Mouse (Mus musculus) neural tube, embryonic 13.5 days (tissue): ENCODE results near the gene Ginm1. TPM values are rescaled to one million over a fixed set of nuclear protein-coding genes. Genes with fewer than 3 reads are reported as not detected.

Experiments used
- ATAC-seq: fragments of 200-750 bp; cut with Nextera tagmentation; 2 replicates; pipeline ENCODE4 v1.8.0; 2017; ENCODE audit warnings: low read depth, mild to moderate bottlenecking, moderate TSS enrichment, moderate library complexity
- H3K27ac ChIP-seq: fragments of 300-500 bp; sonication (generic); replicated peaks from 2 replicates; pipeline ENCODE4 v1.5.1; 2015; ENCODE audit warnings: moderate library complexity, mild to moderate bottlenecking, inconsistent platforms
- H3K27me3 ChIP-seq: fragments of 300-500 bp; sonication (generic); 2 replicates; pipeline ENCODE4 v1.6.1; 2015; ENCODE audit warnings: mild to moderate bottlenecking, inconsistent platforms
- H3K36me3 ChIP-seq: fragments of 300-500 bp; sonication (generic); 2 replicates; pipeline ENCODE4 v1.6.1; 2015; ENCODE audit warnings: mild to moderate bottlenecking, inconsistent platforms
- H3K4me1 ChIP-seq: fragments of 300-500 bp; sonication (generic); replicated peaks from 2 replicates; pipeline ENCODE4 v1.6.1; 2015; ENCODE audit warnings: inconsistent platforms
- H3K4me2 ChIP-seq: fragments of 300-500 bp; sonication (generic); 2 replicates; pipeline ENCODE4 v1.6.1; 2015; ENCODE audit warnings: inconsistent platforms, mild to moderate bottlenecking, moderate library complexity
- H3K4me3 ChIP-seq: fragments of 300-500 bp; sonication (generic); 2 replicates; pipeline ENCODE4 v1.5.1; 2015; ENCODE audit warnings: mild to moderate bottlenecking, inconsistent platforms
- H3K9ac ChIP-seq: fragments of 300-500 bp; sonication (generic); 2 replicates; pipeline ENCODE4 v1.6.1; 2015; ENCODE audit warnings: moderate library complexity, mild to moderate bottlenecking, inconsistent platforms
- H3K9me3 ChIP-seq: fragments of 300-500 bp; sonication (generic); 2 replicates; pipeline ENCODE4 v1.6.1; 2016; ENCODE audit warnings: inconsistent platforms
- WGBS: fragments of 180-500 bp; shearing (Covaris S2); methylation state at CpG from one replicate; pipeline ENCODE4 v1.1.7; 2015; 5-methylcytosine and 5-hydroxymethylcytosine counted together
- polyA plus RNA-seq: library from polyadenylated mRNA; unstranded; fragments of >200 nt; fragmentation: Nextera tagmentation; extraction: Ambion mirVana; gene quantifications from 2 replicates; pipeline ENCODE4 v1.2.1, GENCODE M21; 2015

Gene Ginm1
- polyA plus RNA-seq, 1 experiment from 2014 or later = 54.8 TPM

DNA sequence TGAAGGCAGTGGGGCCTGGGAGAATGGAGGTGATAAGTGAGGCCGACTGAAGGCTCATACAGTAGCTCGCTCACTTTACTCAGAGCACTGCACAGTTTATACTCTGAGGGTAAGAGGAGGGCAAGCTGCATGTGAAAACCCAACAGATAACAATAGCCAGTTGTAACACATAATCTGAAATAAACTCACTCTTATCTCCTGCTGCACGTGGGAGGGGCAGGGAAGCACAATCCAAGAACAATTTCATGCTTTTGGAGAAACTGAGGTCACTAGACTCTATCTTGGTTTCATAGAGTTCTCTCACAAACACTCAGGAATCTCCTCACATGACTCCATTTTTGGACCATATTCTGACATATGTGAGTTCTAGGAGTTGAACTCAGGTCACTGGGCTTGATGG, 8.6 kb upstream of the Ginm1 start:
- WGBS = 94% methylated on average over 3 of the region's 3 CpGs
- Histone ChIP-seq H3K4me2 (no peak overlapping the region), H3K36me3 (peaks cover 90% of the 10 kb centered on the region), H3K9ac (no peak overlapping the region), H3K27ac (no peak overlapping the region), H3K4me1 (no peaks in the 10 kb centered on the region), H3K4me3 (no peak overlapping the region), H3K27me3 (no peaks in the 10 kb centered on the region), H3K9me3 (no peaks in the 10 kb centered on the region)
- no peak for ATAC-seq

DNA sequence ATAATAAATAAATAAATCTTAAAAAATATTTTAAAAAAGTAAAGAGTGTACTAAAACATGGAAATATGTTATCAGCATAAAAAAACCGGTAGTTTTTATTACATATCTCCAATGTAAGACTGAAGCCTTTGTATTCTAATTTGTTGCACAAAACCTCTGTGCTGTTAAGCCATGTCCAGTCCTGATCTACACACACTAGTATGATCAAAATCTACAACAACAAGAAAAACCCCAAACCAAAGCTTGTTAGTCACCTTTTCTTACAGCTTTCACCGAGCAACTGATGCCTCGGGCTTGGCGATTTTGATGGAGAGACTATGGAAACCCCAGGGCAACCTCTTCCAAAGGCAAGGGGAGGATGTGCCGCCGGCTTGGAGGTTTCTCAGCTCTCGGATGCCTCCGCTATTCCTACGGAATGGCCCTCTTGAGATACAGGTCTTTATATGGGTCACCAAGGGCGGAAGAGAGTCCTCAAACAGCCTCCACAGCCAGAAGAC, 322 bp downstream of the Ginm1 start:
- H3K4me2 ChIP-seq = peak overlapping the region; percentile 64
- no peaks in the 10 kb centered on the region for H3K27me3 ChIP-seq
- H3K4me1 ChIP-seq = peaks cover 28% of the 10 kb centered on the region
- peak; percentile 4 for ATAC-seq
- H3K4me3 ChIP-seq = peak overlapping the region; percentile 88
- no peaks in the 10 kb centered on the region for H3K9me3 ChIP-seq
- peak overlapping the region; percentile 87 for H3K9ac ChIP-seq
- peaks cover 27% of the 10 kb centered on the region for H3K36me3 ChIP-seq
- 0% methylated on average over 10 of the region's 10 CpGs for WGBS
- H3K27ac ChIP-seq = peak overlapping the region; percentile 70

DNA sequence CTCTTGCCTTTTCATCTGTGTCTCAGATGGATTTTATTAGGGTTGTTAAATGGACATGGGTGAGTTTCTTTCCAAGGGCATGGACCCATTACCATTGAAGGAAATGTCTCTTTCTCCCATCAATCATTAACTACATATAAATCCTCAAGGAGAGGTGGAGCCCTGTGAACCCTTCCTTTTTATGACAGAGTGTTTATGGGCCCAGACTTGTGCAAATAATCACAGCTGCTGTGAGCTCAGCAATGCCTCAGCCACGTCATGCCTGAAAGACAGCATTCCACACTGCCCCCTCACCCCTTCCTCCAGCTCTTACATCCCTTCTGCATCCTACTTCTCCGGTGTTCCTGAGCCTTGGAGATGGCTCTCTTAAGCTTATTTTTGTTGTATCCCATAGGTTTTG, 5.3 kb downstream of the Ginm1 start:
- 36% methylated on average over 2 of the region's 2 CpGs for WGBS
- Histone ChIP-seq H3K9ac (no peak overlapping the region), H3K36me3 (peaks cover 15% of the 10 kb centered on the region), H3K27me3 (no peaks in the 10 kb centered on the region), H3K9me3 (no peaks in the 10 kb centered on the region), H3K27ac (no peak overlapping the region), H3K4me2 (no peak overlapping the region), H3K4me1 (peaks cover 9% of the 10 kb centered on the region), H3K4me3 (no peak overlapping the region)
- no peak for ATAC-seq

DNA sequence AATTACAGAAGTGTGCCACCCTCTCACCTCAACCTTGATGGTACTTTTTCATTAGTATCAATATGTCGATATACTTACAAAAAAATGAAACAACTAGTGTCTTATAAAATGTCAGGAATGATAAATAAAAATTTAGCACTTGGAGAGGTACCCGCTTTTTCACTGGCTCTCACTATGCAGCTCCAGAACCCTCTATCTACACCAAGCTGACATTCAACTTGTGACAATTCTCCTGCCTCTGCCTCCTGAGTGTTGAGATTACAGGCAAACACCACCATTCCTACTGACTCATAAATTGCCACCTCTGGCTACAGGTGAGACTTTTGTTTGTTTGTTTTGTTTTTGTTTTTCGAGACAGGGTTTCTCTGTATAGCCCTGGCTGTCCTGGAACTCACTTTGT, 11.4 kb downstream of the Ginm1 start:
- no peaks in the 10 kb centered on the region for H3K9me3 ChIP-seq
- H3K36me3 ChIP-seq = peaks cover 13% of the 10 kb centered on the region
- H3K4me3 ChIP-seq = peak overlapping the region; percentile 96
- no peak overlapping the region for H3K27ac ChIP-seq
- H3K27me3 ChIP-seq = no peaks in the 10 kb centered on the region
- no peak overlapping the region; the same call in 1 of the 2 replicates for H3K9ac ChIP-seq
- WGBS = 59% methylated on average over 3 of the region's 3 CpGs
- H3K4me2 ChIP-seq = peak overlapping the region; percentile 66
- ATAC-seq = peak; percentile 44
- peaks cover 15% of the 10 kb centered on the region for H3K4me1 ChIP-seq

DNA sequence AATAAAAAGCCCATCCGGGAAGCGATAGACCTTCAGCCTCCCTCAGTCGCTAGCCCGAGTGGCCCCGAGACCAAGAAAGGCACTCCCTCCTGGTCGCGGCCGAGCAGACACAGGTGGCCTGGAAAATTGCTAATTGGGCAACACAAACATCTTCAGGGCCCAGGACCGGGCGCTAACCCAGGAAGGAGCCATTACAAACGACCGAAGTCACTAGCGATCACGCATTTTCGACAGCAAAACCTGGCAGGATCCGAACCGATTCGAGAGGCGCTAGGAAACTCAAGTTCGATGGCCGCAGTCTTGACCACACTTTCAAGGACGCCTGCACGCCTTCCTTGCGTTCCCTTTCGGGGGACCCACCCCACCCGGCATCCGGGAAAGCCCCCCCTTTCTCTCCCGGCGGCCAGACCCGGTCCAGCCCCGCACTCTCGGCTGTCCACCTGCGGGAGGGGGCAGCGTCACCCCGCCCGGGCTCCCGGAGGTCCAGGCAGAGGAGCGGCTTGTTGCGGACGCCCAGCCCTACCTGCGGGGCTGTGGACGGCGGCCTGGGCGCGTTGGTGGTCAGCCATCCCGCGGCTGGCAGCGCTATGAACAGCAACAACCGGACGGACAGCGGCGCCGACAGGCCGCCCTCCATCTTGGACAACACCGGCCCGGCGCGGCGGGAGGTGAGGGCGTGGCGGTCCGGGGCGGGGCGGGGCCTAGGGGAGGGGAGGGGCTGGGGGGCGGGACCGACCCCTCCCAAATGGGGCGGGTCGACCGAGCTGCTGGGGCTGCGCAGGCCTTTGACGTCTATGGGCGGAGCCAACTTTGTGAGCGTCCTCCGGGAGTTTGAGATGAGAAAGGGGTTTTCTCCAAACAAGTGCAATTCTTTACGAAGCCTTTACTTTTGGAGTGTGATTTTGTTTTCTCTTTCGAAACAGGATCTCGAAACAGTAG, 12.1 kb downstream of the Ginm1 start:
- H3K4me1 ChIP-seq = peaks cover 17% of the 10 kb centered on the region
- under 1% methylated on average over 63 of the region's 77 CpGs for WGBS
- peak; percentile 94 for ATAC-seq
- H3K9ac ChIP-seq = peak overlapping the region; percentile 91
- H3K27me3 ChIP-seq = no peaks in the 10 kb centered on the region
- H3K4me3 ChIP-seq = peak overlapping the region; percentile 96
- no peaks in the 10 kb centered on the region for H3K9me3 ChIP-seq
- H3K4me2 ChIP-seq = peak overlapping the region; percentile 66
- H3K36me3 ChIP-seq = peaks cover 17% of the 10 kb centered on the region
- H3K27ac ChIP-seq = peak overlapping the region; percentile 83

DNA sequence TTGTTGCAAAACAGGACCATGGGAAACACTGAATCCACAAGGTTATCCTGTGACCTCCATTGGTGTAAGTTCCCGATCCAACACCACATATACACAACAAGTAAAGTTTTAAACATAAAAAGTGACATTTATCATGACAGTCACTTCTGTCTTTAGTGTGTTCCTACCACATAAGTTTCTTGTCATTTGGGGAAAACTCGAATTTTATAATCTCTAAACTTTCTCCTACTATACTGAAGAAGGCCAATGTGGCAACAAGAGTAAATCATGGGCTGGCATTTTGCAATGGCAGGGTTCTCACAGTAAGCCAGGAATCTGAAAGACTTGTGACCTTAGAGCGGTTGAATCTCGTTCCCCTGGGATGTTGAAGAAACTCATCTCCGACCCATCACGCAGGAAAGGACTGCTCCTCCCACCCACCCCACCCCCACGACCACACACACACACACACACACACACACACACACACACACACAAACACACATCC, 12.8 kb downstream of the Ginm1 start:
- Histone ChIP-seq H3K4me1 (peaks cover 17% of the 10 kb centered on the region), H3K27ac (no peak overlapping the region), H3K4me2 (peak overlapping the region; percentile 66), H3K9ac (peak overlapping the region; percentile 91), H3K27me3 (no peaks in the 10 kb centered on the region), H3K4me3 (peak overlapping the region; percentile 96), H3K36me3 (peaks cover 23% of the 10 kb centered on the region), H3K9me3 (no peaks in the 10 kb centered on the region)
- 19% methylated on average over 7 of the region's 7 CpGs for WGBS
- no peak; the same call in 1 of the 2 replicates for ATAC-seq

DNA sequence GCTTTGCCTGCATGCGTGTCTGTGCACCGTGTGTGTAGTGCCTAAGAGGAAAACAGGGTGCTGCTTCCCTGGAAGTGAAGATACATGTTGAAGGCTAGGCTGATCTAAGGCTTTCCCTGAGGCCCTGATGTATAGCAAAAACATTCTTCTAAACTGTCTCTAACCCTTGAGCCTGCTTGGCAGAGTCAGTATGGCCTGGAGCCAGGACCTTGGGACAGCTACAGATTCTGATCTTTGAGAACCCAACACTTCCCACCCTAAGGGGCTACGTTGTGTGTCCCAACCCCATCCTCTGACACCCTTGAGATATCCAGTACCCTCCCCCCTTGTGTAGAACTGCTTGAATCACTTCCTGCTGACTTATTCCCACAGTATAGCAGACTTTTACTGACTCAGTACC, 14.3 kb downstream of the Ginm1 start:
- Histone ChIP-seq H3K36me3 (peaks cover 35% of the 10 kb centered on the region), H3K4me3 (no peak overlapping the region), H3K27me3 (no peaks in the 10 kb centered on the region), H3K4me2 (no peak overlapping the region), H3K9ac (no peak overlapping the region), H3K9me3 (no peaks in the 10 kb centered on the region), H3K4me1 (peaks cover 17% of the 10 kb centered on the region), H3K27ac (no peak overlapping the region)
- ATAC-seq = no peak
- 99% methylated on average over 3 of the region's 3 CpGs for WGBS

DNA sequence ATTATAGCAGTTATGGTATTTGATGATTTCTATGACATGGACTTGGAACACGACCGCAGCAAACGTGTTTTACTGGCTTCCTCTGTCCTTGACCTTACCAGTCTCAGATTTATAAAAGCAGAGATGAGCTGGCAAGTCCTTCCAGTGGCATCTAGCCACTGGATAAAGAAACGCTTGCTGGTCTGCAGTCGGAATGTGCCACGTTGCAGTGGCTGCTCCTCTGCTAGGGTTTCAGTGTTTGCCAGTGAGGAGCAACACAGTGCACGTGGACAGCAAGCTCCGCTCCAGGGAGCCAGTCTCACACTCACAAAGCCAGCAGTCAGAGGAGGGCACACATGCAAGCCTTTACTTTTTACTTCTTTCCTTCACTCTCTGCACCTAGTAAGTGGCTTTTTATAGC, 17.2 kb downstream of the Ginm1 start:
- no peak for ATAC-seq
- 96% methylated on average over 8 of the region's 8 CpGs for WGBS
- peaks cover 63% of the 10 kb centered on the region for H3K36me3 ChIP-seq
- no peak overlapping the region for H3K4me2 ChIP-seq
- H3K27me3 ChIP-seq = no peaks in the 10 kb centered on the region
- no peak overlapping the region for H3K9ac ChIP-seq
- H3K4me3 ChIP-seq = no peak overlapping the region
- no peak overlapping the region for H3K27ac ChIP-seq
- no peaks in the 10 kb centered on the region for H3K9me3 ChIP-seq
- H3K4me1 ChIP-seq = peaks cover 17% of the 10 kb centered on the region

DNA sequence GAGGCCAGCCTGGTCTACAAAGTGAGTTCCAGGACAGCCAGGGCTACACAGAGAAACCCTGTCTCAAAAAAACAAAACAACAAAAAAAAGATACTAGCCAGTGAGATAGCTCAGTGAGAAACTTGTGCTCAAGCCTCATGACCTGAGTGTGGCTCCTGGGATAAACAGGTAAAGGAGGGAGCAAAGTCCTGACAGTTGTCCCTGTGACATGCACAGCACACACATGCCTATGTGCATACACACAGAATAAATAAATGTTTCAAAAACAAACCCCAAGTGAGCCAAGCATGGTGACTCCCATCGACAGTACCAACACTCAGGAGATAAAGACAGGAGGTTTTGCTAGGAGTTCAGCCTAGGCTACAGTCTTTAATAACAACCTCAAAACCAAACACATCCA, 19.9 kb downstream of the Ginm1 start:
- no peak overlapping the region for H3K4me3 ChIP-seq
- WGBS = 90% methylated on average over 1 of the region's 1 CpGs
- H3K4me2 ChIP-seq = no peak overlapping the region
- H3K27ac ChIP-seq = no peak overlapping the region
- H3K27me3 ChIP-seq = no peaks in the 10 kb centered on the region
- 0 out of 2 replicates have a peak, but pooled peaks cover 3% of the 10 kb centered on the region for H3K4me1 ChIP-seq
- no peaks in the 10 kb centered on the region for H3K9me3 ChIP-seq
- ATAC-seq = no peak
- peaks cover 79% of the 10 kb centered on the region for H3K36me3 ChIP-seq
- H3K9ac ChIP-seq = no peak overlapping the region

DNA sequence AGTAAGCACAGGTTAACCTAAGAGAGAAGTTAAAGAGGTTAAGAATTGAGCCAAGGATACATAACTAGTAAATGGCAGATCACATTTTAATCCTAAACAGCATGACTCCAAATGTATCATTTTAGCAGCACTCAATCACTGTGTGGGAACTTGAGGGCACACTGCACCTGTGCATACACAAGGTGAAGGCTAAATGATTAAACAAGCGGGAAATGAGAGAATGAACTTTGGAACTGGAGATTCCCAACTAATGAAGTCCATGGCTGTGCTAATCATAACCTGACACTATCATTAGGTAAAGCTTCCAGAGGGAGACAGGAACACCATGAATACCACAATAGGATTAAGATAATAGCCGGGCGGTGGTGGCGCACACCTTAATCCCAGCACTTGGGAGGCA, 20.3 kb downstream of the Ginm1 start:
- no peak for ATAC-seq
- no peak overlapping the region for H3K9ac ChIP-seq
- H3K4me2 ChIP-seq = no peak overlapping the region
- no peaks in the 10 kb centered on the region for H3K27me3 ChIP-seq
- H3K9me3 ChIP-seq = no peaks in the 10 kb centered on the region
- H3K36me3 ChIP-seq = peaks cover 81% of the 10 kb centered on the region
- H3K4me1 ChIP-seq = 0 out of 2 replicates have a peak, but pooled peaks cover 3% of the 10 kb centered on the region
- H3K27ac ChIP-seq = no peak overlapping the region
- no peak overlapping the region for H3K4me3 ChIP-seq
- WGBS = 94% methylated on average over 4 of the region's 4 CpGs

DNA sequence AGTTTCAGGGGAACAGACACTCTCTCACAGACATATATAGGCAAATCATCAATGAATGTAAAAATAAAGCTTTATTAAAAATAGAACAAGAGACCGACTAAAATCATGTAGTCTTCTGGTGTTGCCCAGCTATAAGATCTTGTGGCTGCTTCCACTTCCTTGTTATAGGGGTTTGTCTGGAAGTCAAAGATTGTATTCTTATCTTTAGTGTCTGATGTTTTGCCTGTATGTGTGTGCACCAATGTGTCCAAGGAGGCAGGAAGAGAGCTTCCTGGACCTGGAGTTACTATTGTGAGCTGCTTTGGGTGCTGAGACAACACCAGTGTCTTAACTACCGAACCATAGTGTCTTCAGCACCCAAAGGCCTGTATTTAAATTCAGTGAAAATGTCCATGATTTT, 35.1 kb downstream of the Ginm1 start:
- no peak for ATAC-seq
- Histone ChIP-seq H3K27ac (no peak overlapping the region), H3K36me3 (peaks cover 80% of the 10 kb centered on the region), H3K27me3 (no peaks in the 10 kb centered on the region), H3K4me2 (no peak overlapping the region), H3K4me3 (no peak overlapping the region), H3K4me1 (no peaks in the 10 kb centered on the region), H3K9ac (no peak overlapping the region), H3K9me3 (no peaks in the 10 kb centered on the region)
- WGBS = 95% methylated on average over 2 of the region's 2 CpGs

DNA sequence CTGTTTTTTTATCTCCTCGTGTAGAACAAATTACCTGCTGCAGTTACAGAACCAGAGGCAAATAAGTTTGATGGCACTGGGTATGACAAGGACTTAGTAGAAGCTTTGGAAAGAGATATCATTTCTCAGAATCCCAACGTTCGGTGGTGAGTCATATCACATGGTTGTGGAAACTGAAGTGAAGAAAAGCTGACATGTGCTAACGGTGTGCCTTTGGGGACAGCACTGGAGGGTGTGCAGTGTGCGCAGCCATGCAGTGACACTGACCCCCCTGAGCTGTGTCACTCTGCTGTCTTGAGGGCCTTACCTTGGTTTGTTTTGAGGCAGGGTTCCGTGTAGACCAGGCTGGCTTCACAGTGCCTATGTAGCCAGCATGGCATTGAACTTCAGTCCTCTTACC, 43.9 kb downstream of the Ginm1 start:
- H3K27ac ChIP-seq = no peak overlapping the region
- H3K9me3 ChIP-seq = no peaks in the 10 kb centered on the region
- 94% methylated on average over 6 of the region's 6 CpGs for WGBS
- H3K36me3 ChIP-seq = peaks cover 72% of the 10 kb centered on the region
- H3K4me1 ChIP-seq = no peaks in the 10 kb centered on the region
- H3K4me3 ChIP-seq = no peak overlapping the region
- no peak overlapping the region for H3K9ac ChIP-seq
- H3K4me2 ChIP-seq = no peak overlapping the region
- no peaks in the 10 kb centered on the region for H3K27me3 ChIP-seq
- no peak for ATAC-seq
